In genomic region chr4:68275063-68275708, GRCm38 (mm10) we compare ENCODE assay signal across 16 mouse cellular contexts.
"Had no signal": no experiment of that assay in that cellular context is flagged by ENCODE, and none has a peak within 500 bp of the region (broad histone marks: within the 10 kb centered on the region; RNA-seq: fewer than 3 reads in every experiment).

No protein-coding gene starts in this region.

- H3K4me3 ChIP-seq: liver, embryonic 13.5 days; liver, embryonic 15.5 days; megakaryocyte, embryonic 14.5 days; midbrain, embryonic 13.5 days; midbrain, embryonic 15.5 days; neural tube, embryonic 12.5 days; stomach, embryonic 15.5 days had no signal

- H3K4me1 ChIP-seq: liver, embryonic 13.5 days; liver, embryonic 15.5 days; megakaryocyte, embryonic 14.5 days; midbrain, embryonic 13.5 days; midbrain, embryonic 15.5 days; neural tube, embryonic 12.5 days; stomach, embryonic 15.5 days had no signal

- H3K9ac ChIP-seq: liver, embryonic 13.5 days; liver, embryonic 15.5 days; liver, postnatal 0 days; midbrain, embryonic 13.5 days; midbrain, embryonic 15.5 days; neural tube, embryonic 12.5 days; stomach, embryonic 15.5 days had no signal

- H3K27ac ChIP-seq: liver, embryonic 13.5 days; liver, embryonic 15.5 days; macrophage; midbrain, embryonic 13.5 days; midbrain, embryonic 15.5 days; neural tube, embryonic 12.5 days; stomach, embryonic 15.5 days; stomach, postnatal 0 days had no signal

- H3K9me3 ChIP-seq: liver, embryonic 13.5 days; liver, embryonic 15.5 days; megakaryocyte, embryonic 14.5 days; midbrain, embryonic 13.5 days; midbrain, embryonic 15.5 days; neural tube, embryonic 12.5 days; stomach, embryonic 15.5 days had no signal

- H3K4me2 ChIP-seq: liver, embryonic 11.5 days; liver, embryonic 13.5 days; liver, embryonic 15.5 days; midbrain, embryonic 11.5 days; midbrain, embryonic 13.5 days; midbrain, embryonic 15.5 days; neural tube, embryonic 12.5 days; stomach, embryonic 15.5 days had no signal

- DNase-seq: liver, embryonic 13.5 days; liver, postnatal 0 days; thymus, adult 2 months; thymus, postnatal 14 days; thymus, postnatal 36 days had no signal

- H3K36me3 ChIP-seq: liver, embryonic 13.5 days; liver, embryonic 15.5 days; midbrain, embryonic 13.5 days; midbrain, embryonic 15.5 days; neural tube, embryonic 12.5 days; stomach, embryonic 15.5 days had no signal

- H3K27me3 ChIP-seq: liver, embryonic 13.5 days; liver, embryonic 15.5 days; megakaryocyte, embryonic 14.5 days; midbrain, embryonic 13.5 days; midbrain, embryonic 15.5 days; neural tube, embryonic 12.5 days; stomach, embryonic 15.5 days had no signal

- ATAC-seq: liver, postnatal 0 days; lung, postnatal 0 days; midbrain, embryonic 13.5 days; midbrain, embryonic 15.5 days had no signal
